Mouse (Mus musculus) bone marrow, adult 2 months (tissue): Measurements from ENCODE around the gene Pilra. TPM values are rescaled to one million over a fixed set of nuclear protein-coding genes. Genes with fewer than 3 reads are reported as not detected.
"Not testable (repeated sequence)": the region's sequence is repeated elsewhere in the genome, so short reads cannot be mapped to it uniquely, and the experiment has no call there.

Experiments
- H3K27ac ChIP-seq: fragments of 200-500 bp; 2 replicates; pipeline ENCODE4 v1.5.1; 2012; ENCODE audit warnings: low read depth, mild to moderate bottlenecking, control low read depth, inconsistent platforms, low read length; ENCODE audit not compliant: control insufficient read depth, poor library complexity, insufficient read depth
- H3K4me1 ChIP-seq: fragments of 200-500 bp; 2 replicates; pipeline ENCODE4 v1.6.1; 2011; ENCODE audit warnings: low read length; ENCODE audit not compliant: control insufficient read depth, insufficient read depth
- H3K4me3 ChIP-seq: fragments of 200-500 bp; replicated peaks from 2 replicates; pipeline ENCODE3; 2011; ENCODE audit warnings: mild to moderate bottlenecking, low read depth, low read length, control low read depth; ENCODE audit not compliant: control insufficient read depth
- CTCF ChIP-seq: fragments of 200-500 bp; IDR thresholded peaks from 2 replicates; pipeline ENCODE4 v1.5.1; 2011; ENCODE audit warnings: low read length, control low read depth; ENCODE audit not compliant: control insufficient read depth, insufficient read depth
- POLR2A ChIP-seq: fragments of 200-500 bp; IDR thresholded peaks from 2 replicates; pipeline ENCODE4 v1.6.1; 2011; ENCODE audit warnings: low read depth, mild to moderate bottlenecking, control low read depth, low read length, borderline replicate concordance; ENCODE audit not compliant: control insufficient read depth
- WGBS: fragments of 180-500 bp; shearing (Covaris S2); methylation state at CpG from one replicate; pipeline ENCODE4 v1.1.7; 2018; 5-methylcytosine and 5-hydroxymethylcytosine counted together
- polyA plus RNA-seq: library from polyadenylated mRNA; stranded (reverse); fragments of >200 nt; gene quantifications from 2 replicates; pipeline ENCODE4 v1.2.4, GENCODE M21; 2011; ENCODE audit warnings: low replicate concordance; ENCODE audit not compliant: missing spikeins, insufficient read depth, insufficient read length

Pilra gene
- polyA plus RNA-seq, 1 experiment: 45.8 TPM

DNA sequence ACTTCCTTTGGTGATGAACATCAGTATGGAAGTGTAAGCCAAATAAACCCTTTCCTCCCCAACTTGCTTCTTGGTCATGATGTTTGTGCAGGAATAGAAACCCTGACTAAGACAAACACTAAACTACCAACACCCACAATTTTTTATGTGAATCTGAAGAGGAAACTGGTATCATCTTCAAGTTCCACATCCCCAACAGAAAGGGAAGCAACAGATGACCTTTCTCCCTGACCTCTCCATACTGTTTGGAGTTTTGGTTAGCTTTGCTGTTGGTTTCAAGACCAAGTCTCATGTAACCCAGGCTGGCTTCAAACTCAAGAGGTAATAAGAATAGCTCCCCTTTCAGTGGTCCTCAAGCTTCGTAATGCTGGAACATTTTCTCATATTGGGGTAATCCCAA, 14.2 kb upstream of the Pilra start:
- H3K4me1 ChIP-seq, H3K4me3 ChIP-seq, H3K27ac ChIP-seq: not testable (repeated sequence)
- 69% methylated on average over 1 of the region's 1 CpGs for WGBS

DNA sequence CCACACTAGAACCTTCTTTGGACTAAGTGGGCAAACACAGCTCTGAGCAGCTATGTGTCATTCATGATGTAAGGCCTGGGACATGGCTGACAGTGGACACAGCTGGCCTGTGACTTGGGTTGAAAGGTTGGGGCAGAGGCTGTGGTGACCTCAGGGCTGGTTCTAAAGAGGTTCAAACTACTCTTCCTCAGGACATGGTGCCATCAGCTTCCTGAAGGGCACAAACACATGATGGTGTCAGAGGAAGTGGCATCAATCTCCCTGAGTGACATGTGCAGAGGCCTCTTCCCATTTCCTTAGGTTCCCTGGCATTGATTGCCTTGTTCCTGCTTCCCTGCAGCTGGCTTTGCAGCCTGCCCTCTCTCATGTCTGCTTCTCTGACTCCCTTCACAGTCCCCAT, 1.0 kb upstream of the Pilra start:
- not testable (repeated sequence) for H3K4me1 ChIP-seq, H3K4me3 ChIP-seq
- peak overlapping the region; percentile 88; the same call in 1 of the 2 replicates for H3K27ac ChIP-seq

DNA sequence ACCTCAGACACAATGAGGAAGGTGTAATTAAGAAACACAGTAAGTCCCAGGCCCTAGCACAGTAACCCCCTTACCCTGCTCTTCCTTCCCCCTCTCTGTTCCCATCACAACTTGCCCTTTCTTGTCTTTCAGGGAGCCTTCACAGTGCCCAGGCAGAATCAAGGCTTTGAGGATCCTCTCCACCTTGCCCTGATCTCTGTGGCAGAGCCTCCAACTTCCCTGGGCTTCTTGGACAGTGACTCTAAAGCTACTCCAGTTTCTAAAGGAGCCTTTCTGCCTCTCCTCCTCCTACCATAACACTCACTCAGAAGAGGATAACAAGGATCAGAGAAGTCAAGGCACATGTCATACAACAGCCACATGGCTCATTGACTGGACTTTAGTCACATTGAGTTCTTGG, 530 bp upstream of the Pilra start:
- H3K4me3 ChIP-seq: no peak overlapping the region
- no peak for TF ChIP-seq POLR2A
- TF ChIP-seq CTCF: no peak
- H3K27ac ChIP-seq: peak overlapping the region; percentile 88
- peaks cover 3% of the 10 kb centered on the region; the same call in 1 of the 2 replicates for H3K4me1 ChIP-seq

DNA sequence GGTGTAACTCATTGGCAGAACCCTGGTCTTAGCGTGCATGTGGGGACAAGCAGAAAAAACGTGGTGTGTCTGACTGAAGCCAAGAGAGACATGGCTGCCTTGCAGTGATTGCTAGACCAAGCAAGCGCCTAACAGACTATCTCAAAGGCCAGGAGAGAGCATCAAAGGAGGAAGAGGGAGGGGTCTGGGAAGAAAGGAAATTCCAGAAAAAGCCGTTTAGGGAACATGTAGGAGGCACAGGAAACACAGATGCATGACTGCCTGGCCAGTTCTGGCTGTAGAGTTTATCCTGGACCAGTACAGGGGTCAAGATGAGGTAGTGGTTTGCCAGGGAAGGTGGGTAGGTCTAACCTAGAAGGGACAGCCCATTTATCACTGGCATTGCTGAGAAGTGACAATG, 2.6 kb downstream of the Pilra start:
- H3K27ac ChIP-seq: no peak overlapping the region
- WGBS: 55% methylated on average over 4 of the region's 4 CpGs
- TF ChIP-seq CTCF: no peak
- TF ChIP-seq POLR2A: no peak
- H3K4me1 ChIP-seq: peaks cover 12% of the 10 kb centered on the region
- H3K4me3 ChIP-seq: peak overlapping the region; percentile 32

DNA sequence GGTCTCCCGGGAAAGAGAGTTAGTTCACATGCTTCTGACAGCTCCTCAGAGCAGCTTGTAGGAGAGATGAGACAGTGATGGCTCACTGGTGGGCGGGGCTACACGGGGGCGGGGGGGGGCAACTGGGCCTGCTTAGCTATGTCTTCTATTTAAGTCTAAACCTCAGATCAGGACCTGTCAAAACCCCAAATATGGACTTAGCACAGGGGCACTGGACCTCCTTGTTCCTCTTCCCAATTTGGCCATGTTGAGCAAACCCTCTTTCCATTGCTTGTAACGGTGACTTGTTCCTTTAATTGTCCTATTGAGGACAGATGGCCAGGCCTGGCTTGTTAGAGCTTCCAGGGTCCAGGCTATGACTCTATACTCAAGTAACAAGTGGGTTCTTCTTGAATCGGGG, 4.6 kb downstream of the Pilra start:
- WGBS: 35% methylated on average over 6 of the region's 6 CpGs
- Histone ChIP-seq H3K4me3 (peak overlapping the region; percentile 29), H3K27ac (peak overlapping the region; percentile 83; the same call in 1 of the 2 replicates), H3K4me1 (peaks cover 10% of the 10 kb centered on the region)
- TF ChIP-seq CTCF (no peak), POLR2A (no peak)

DNA sequence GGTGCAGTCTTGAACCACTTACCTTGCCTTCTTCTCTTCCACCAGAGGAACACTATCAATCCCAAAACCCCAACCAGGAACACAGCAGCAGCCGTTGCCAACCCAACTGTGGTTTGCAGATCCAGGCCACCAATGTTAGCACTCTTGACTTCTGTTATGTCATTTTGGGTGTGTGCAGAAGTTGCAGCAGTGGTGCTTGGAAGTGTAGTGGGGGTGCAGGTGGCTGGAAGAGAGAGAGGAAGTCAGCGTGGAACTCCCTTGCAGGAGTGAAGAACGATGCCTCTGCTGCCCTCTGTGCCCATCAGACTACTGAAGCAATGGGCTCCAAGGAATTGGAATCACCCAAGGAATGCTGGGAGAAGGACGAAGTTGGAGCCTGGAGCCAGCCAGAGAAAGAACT, 5.0 kb downstream of the Pilra start:
- peak overlapping the region; percentile 83 for H3K27ac ChIP-seq

DNA sequence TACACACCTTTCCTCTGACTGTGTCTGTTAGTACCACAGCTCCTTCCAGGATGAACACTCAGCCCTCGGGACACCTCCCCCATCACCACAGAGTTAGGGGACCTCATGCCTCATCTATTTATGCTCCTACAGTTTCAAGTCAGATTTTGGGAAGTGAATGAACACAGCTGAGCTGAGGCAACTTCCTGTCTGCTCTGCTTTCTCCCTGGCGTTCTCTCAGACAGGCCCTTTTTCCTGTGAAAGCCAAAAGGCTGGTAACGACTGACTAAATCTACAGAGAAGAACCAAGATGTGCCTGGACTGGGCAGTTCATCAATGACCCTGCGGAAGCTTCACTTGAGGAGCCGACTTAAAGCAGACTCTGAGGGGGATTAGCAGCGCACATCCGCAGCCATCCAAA, 5.8 kb downstream of the Pilra start:
- WGBS: 37% methylated on average over 7 of the region's 7 CpGs
- H3K27ac ChIP-seq: peak overlapping the region; percentile 83
- H3K4me3 ChIP-seq: peak overlapping the region; percentile 3
- peaks cover 16% of the 10 kb centered on the region for H3K4me1 ChIP-seq
- TF ChIP-seq POLR2A (no peak), CTCF (no peak)

More for the DNA sequence above, 5.0 kb downstream of the Pilra start:
- TF ChIP-seq CTCF (no peak), POLR2A (no peak)
- Histone ChIP-seq H3K4me3 (peak overlapping the region; percentile 29), H3K4me1 (peaks cover 10% of the 10 kb centered on the region)
- 23% methylated on average over 4 of the region's 4 CpGs for WGBS

DNA sequence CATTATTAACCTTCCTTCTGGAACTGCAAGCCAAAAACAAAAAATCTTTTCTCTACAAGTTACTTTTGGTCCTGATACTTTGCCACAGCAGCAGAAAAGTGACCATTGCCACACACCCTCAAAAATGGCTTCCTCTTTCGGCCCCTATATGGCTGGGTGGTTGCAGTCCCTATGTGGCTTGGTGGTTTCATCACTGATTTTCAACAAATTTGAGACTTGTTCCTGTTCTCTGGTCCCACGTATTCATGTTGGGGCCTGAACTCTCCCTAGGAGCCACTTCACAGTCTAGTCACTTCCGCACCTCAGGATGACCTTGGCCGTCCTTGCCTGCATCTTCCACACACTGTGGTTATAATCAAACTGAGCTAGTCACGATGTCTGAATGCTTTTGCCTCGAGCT, 7.4 kb downstream of the Pilra start:
- WGBS: 33% methylated on average over 6 of the region's 6 CpGs
- TF ChIP-seq CTCF: no peak
- no peak for TF ChIP-seq POLR2A
- Histone ChIP-seq H3K4me1 (peaks cover 19% of the 10 kb centered on the region), H3K27ac (peak overlapping the region; percentile 62), H3K4me3 (no peak overlapping the region)

DNA sequence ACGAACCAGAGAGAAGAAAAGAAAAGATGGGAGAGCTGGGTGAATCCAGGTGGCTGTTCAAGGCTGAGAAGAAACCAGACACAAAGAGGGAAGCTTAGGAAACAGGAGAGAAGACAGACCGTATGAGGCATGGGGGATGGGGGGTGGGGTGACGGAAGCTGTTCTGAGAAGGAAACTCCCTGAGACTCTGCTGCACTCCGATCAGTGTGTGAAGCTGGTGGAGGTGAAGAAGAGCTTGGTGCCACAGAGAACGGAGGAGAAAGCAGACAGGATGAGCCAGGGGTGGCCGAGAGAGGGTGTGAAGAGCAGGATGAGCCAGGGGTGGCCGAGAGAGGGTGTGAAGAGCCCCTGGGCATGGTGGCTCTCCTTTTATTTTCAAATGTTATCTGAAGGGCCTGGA, 9.7 kb downstream of the Pilra start:
- no peak overlapping the region for H3K4me3 ChIP-seq
- no peak overlapping the region for H3K27ac ChIP-seq
- TF ChIP-seq CTCF: no peak
- no peak for TF ChIP-seq POLR2A
- WGBS: 45% methylated on average over 7 of the region's 7 CpGs
- H3K4me1 ChIP-seq: peaks cover 26% of the 10 kb centered on the region
